Comparison of ENCODE assay signal across 1 mouse cellular context in the genomic region with DNA sequence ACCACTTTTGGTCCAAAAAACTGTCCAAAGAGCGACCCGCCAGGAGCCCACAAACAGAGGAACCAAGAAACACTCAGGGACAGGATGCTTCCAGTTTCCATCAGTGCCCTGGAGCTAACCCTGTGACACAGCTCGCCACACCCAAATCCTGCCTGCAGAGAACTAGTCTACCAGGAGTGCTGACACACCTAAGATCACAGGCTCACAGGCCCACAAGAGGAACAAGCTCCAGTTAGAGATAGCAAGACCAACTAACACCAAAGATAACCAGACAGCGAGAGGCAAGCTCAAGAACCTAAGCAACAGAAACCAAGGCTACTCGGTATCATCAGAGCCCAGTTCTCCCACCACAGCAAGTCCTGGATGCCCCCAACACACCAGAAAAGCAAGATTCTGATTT.
A peak's percentile ranks its signal among the peaks of the same experiment; 100 is the strongest.
TF ChIP-seq lines count a peak whose summit lies in the region.

No protein-coding gene starts in this region.

TF ChIP-seq in MEL, 35 proteins besides CTCF, POLR2A, EP300 and RAD21 (continued from another document):
- TF ChIP-seq ELF1 (IDR thresholded peaks at IDR 0.05; ENCODE audit: low read depth, low read length) (no peak), JUND (IDR thresholded peaks at IDR 0.05; ENCODE audit: low read depth, low read length) (no peak), TAL1 (IDR thresholded peaks at IDR 0.05; ENCODE audit: low read length) (peak; percentile 89), ZC3H11A (IDR thresholded peaks at IDR 0.05; ENCODE audit: low read depth, low read length) (no peak), E2F4 (IDR thresholded peaks at IDR 0.05; ENCODE audit: borderline replicate concordance, low read depth, low read length) (no peak), NELFE (IDR thresholded peaks at IDR 0.05; ENCODE audit: low read depth, low read length) (no peak), USF2 (IDR thresholded peaks at IDR 0.05; ENCODE audit: borderline replicate concordance in 1 of 2, insufficient read depth in 1 of 2, low read depth in 1 of 2, low read length in 2 of 2) (no peak), BHLHE40 (IDR thresholded peaks at IDR 0.05; ENCODE audit: borderline replicate concordance, low read depth, low read length) (no peak), CHD2 (IDR thresholded peaks at IDR 0.05; ENCODE audit: low read length) (no peak), TCF12 (IDR thresholded peaks at IDR 0.05; ENCODE audit: low read depth, low read length) (peak; percentile 94), RCOR1 (IDR thresholded peaks at IDR 0.05; ENCODE audit: low read depth, low read length) (peak; percentile 83), MXI1 (IDR thresholded peaks at IDR 0.05; ENCODE audit: low read depth, low read length) (no peak), ZMIZ1 (IDR thresholded peaks at IDR 0.05; ENCODE audit: low read depth, low read length) (no peak), ZKSCAN1 (IDR thresholded peaks at IDR 0.05; ENCODE audit: low read depth, low read length) (no peak), MAX (IDR thresholded peaks at IDR 0.05; ENCODE audit: low read length) (no peak), NRF1 (IDR thresholded peaks at IDR 0.05; ENCODE audit: insufficient read depth, low read depth, low read length, poor library complexity, severe bottlenecking) (no peak), KAT2A (conservative IDR thresholded peaks at IDR 0.05; ENCODE audit: low read depth, low read length) (no peak), POLR2AphosphoS2 (IDR thresholded peaks at IDR 0.05; ENCODE audit: low read length) (no peak), HCFC1 (IDR thresholded peaks at IDR 0.05; ENCODE audit: low read depth, low read length) (no peak), MAZ (IDR thresholded peaks at IDR 0.05; ENCODE audit: low read depth, low read length) (no peak), MAFK (IDR thresholded peaks at IDR 0.05; ENCODE audit: borderline replicate concordance, low read depth, low read length) (0 out of 2 replicates have a peak, but pooled peaks have one; percentile 33)
